7 mouse cellular contexts compared by ENCODE assay signal in the genomic region with DNA sequence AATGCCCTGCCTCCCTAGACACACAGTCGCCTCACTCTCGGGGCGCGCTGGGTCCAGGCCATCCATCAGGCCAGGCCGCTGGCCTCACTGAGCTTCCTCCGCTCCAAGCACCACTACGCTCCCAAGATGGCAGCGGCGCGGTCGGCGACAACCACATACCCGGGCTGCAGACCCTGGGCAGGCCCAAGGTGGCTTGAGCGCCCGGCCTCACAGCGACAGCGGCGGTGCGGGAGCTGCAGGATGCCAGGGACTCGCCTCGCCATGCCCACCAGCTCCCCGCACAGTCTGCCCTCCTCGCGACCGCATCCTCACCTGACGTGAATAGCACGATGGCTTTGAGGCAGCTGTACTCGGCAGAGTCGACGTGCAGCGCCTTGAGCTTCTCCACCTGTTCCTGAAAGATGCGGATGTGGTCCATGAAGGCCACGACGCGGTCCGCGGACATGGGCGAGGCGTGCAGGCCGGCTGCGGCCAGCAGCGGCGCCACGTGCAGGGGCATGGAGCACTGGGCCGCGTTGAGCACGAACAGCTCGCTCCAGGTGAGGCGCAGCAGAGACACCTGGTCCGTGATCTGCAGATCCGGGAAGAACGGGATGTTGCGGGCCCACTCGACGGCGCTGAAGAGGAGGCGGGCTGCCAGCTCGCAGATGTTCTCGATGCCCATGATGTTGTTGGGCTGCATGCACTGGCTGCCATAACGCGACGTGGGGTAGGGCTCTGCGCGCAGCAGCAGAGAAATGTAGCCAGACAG. TPM values are rescaled to one million over a fixed set of nuclear protein-coding genes. Genes with fewer than 3 reads are reported as not detected.
DNase-seq lines count a peak whose midpoint lies in the region; ATAC-seq lines count a peak whose summit lies in the region.

No protein-coding gene starts in this region.

- no peak for ATAC-seq in liver, embryonic 11.5 days (replicated peaks; ENCODE audit: low FRiP score)
- ATAC-seq in forebrain, embryonic 11.5 days (replicated peaks; ENCODE audit: low FRiP score): peak; percentile 3; the same call in 1 of the 2 replicates
- no peak for ATAC-seq in limb, embryonic 15.5 days (ENCODE audit: insufficient number of reproducible peaks, low FRiP score, low TSS enrichment, low read depth)

- 3% methylated on average over 64 of the region's 64 CpGs for WGBS in liver, embryonic 11.5 days
- WGBS in forebrain, embryonic 11.5 days: 2% methylated on average over 64 of the region's 64 CpGs
- 4% methylated on average over 64 of the region's 64 CpGs for WGBS in limb, embryonic 15.5 days

- H3K4me3 ChIP-seq in liver, embryonic 11.5 days (ENCODE audit: low read depth, low read length): peak overlapping the region; percentile 41
- peak overlapping the region; percentile 89 for H3K4me3 ChIP-seq in forebrain, embryonic 11.5 days (ENCODE audit: low read depth, low read length)
- peak overlapping the region; percentile 32 for H3K4me3 ChIP-seq in limb, embryonic 15.5 days

- H3K9ac ChIP-seq in liver, embryonic 11.5 days (ENCODE audit: low read depth, low read length): peak overlapping the region; percentile 53
- H3K9ac ChIP-seq in forebrain, embryonic 11.5 days (ENCODE audit: low read length): peak overlapping the region; percentile 97
- no peak overlapping the region for H3K9ac ChIP-seq in limb, embryonic 15.5 days

- peaks cover 88% of the 10 kb centered on the region for H3K27me3 ChIP-seq in liver, embryonic 11.5 days (replicated peaks; ENCODE audit: control insufficient read depth, insufficient read depth, low read length)
- peaks cover 23% of the 10 kb centered on the region for H3K27me3 ChIP-seq in forebrain, embryonic 11.5 days (ENCODE audit: control insufficient read depth, insufficient read depth, low read length)
- peaks cover 88% of the 10 kb centered on the region for H3K27me3 ChIP-seq in limb, embryonic 15.5 days

- H3K36me3 ChIP-seq in liver, embryonic 11.5 days (ENCODE audit: control insufficient read depth, insufficient read depth, low read length): no peaks in the 10 kb centered on the region
- no peaks in the 10 kb centered on the region; the same call in 1 of the 2 replicates for H3K36me3 ChIP-seq in forebrain, embryonic 11.5 days (ENCODE audit: control insufficient read depth, insufficient read depth, low read length)
- H3K36me3 ChIP-seq in limb, embryonic 15.5 days: no peaks in the 10 kb centered on the region

- H3K4me1 ChIP-seq in liver, embryonic 11.5 days (replicated peaks; ENCODE audit: control insufficient read depth, insufficient read depth, low read length): no peaks in the 10 kb centered on the region; the same call in 1 of the 2 replicates
- no peaks in the 10 kb centered on the region; the same call in 1 of the 2 replicates for H3K4me1 ChIP-seq in forebrain, embryonic 11.5 days (replicated peaks; ENCODE audit: control insufficient read depth, insufficient read depth, low read length)
- peaks cover 23% of the 10 kb centered on the region for H3K4me1 ChIP-seq in limb, embryonic 15.5 days

- no peaks in the 10 kb centered on the region for H3K9me3 ChIP-seq in liver, embryonic 11.5 days (ENCODE audit: control insufficient read depth, low read length)
- H3K9me3 ChIP-seq in forebrain, embryonic 11.5 days (ENCODE audit: control insufficient read depth, low read length): no peaks in the 10 kb centered on the region
- H3K9me3 ChIP-seq in limb, embryonic 15.5 days: no peaks in the 10 kb centered on the region

- no peak for DNase-seq in liver, embryonic 11.5 days (ENCODE audit: low spot score)
- no peak for DNase-seq in liver
- peak; percentile 55 to 76 for DNase-seq in cerebellum, adult 18-20 months
- peak; percentile 77 for DNase-seq in forebrain, embryonic 11.5 days (ENCODE audit: low spot score)
- no peak for DNase-seq in ovary, adult 18-20 months (ENCODE audit: low spot score)
- DNase-seq in T-cell, adult 2 months (ENCODE audit: low spot score): no peak

- no peak overlapping the region; the same call in 1 of the 2 replicates for H3K27ac ChIP-seq in liver, embryonic 11.5 days (ENCODE audit: low read depth, low read length)
- peak overlapping the region; percentile 91 for H3K27ac ChIP-seq in forebrain, embryonic 11.5 days (ENCODE audit: low read depth, low read length)
- H3K27ac ChIP-seq in limb, embryonic 15.5 days: no peak overlapping the region

- H3K4me2 ChIP-seq in liver, embryonic 11.5 days: peak overlapping the region; percentile 60
- peak overlapping the region; percentile 73 for H3K4me2 ChIP-seq in forebrain, embryonic 11.5 days (ENCODE audit: low read depth, low read length, severe bottlenecking)
- H3K4me2 ChIP-seq in limb, embryonic 15.5 days: peak overlapping the region; percentile 50

RNA-seq across cellular contexts. Expression of a gene that starts 4.5 kb away (rescaled TPM):
- polyA plus RNA-seq in liver, embryonic 11.5 days (2014; fragmentation: Nextera tagmentation; extraction: Ambion mirVana): 6.1 and 6.5 TPM in 2 replicates
- polyA plus RNA-seq in forebrain, embryonic 11.5 days (2014; fragmentation: Nextera tagmentation; extraction: Ambion mirVana): 110 and 122 TPM in 2 replicates
- 1.3 and 1.9 TPM in 2 replicates for polyA plus RNA-seq in limb, embryonic 15.5 days (2015; fragmentation: Nextera tagmentation; extraction: Ambion mirVana)

Comparison
In these comparisons a context has a peak if more than half of its experiments do, and no peak if none do; other contexts are left out.
1. DNase-seq: peak in cerebellum, adult 18-20 months (2 of 2) and forebrain, embryonic 11.5 days (single experiment); none in liver, embryonic 11.5 days (single experiment), liver (single experiment), ovary, adult 18-20 months (single experiment) and T-cell, adult 2 months (single experiment).
2. H3K4me3 ChIP-seq: peak in every context shown above with its lines; median percentile 89 in forebrain, embryonic 11.5 days; 41 in liver, embryonic 11.5 days; 32 in limb, embryonic 15.5 days.
3. RNA of a gene that starts 4.5 kb away (polyA plus RNA-seq): 110 to 122 TPM in forebrain, embryonic 11.5 days; 6.1 to 6.5 TPM in liver, embryonic 11.5 days and 1.3 to 1.9 TPM in limb, embryonic 15.5 days; every median in the first group is over 10 times any median in the second.
4. Peak in every context shown above with its lines, with median percentiles within 50 percentile points of each other: H3K4me2 ChIP-seq.